Mouse (Mus musculus) small intestine, adult 2 months (tissue): Measurements from ENCODE around the gene Lcp1.

Source experiments
- CTCF ChIP-seq: fragments of 200-500 bp; IDR thresholded peaks from 2 replicates; pipeline ENCODE4 v1.5.1; 2012; ENCODE audit warnings: low read depth, mild to moderate bottlenecking, control low read depth, inconsistent platforms, low read length, moderate library complexity, mixed read lengths; ENCODE audit not compliant: insufficient replicate concordance, insufficient read length; ENCODE audit errors: extremely low read depth
- POLR2A ChIP-seq: fragments of 200-500 bp; IDR thresholded peaks from 2 replicates; pipeline ENCODE4 v1.6.1; 2012; ENCODE audit warnings: low read depth, mild to moderate bottlenecking, control low read depth, inconsistent platforms, low read length, moderate library complexity

DNA sequence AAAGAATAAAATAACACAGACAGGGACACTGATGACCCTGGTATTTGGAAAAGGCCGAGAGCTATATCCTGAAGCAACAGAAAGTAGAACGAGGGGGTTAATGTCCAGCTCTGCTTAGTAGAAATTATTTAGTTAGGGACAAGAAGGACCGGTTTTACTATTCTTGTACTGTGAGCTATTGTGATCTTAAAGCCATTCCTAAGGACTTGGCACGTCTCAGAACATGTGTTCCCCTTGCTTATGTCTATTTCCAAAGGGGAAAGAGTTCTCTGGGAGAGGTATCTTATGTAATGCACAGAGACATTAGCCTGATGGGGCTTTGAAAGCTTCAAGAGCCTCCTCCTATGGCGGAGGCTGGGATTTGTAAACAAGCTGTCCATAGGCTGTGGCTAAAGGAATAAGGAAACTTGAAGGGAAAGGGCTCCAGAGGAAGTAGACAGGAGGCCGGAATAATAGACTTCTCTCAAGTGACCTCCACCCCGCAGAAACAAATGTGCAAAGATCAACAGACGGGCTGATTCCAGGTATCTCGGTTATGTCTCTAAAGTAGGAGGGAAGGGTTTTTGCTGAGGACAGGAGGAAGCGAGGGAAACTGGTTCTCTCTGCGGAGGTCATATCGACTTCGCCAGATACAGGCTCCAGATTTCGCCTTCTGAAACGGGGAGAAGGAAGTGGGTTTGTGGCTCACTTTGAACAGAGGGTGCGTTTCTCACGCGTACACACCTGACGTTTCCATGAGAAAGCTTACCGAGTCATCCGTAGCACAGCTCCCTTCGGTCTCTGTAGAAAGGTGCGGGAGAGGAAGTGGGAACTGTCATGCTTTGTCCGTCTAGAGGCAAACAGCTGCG, 5.4 kb downstream of the Lcp1 start:
- TF ChIP-seq CTCF (no peak), POLR2A (no peak)
